Mouse (Mus musculus) stomach, postnatal 0 days (tissue): ENCODE data around the gene Hdac11.

Experiments used
- CTCF ChIP-seq: IDR thresholded peaks from 2 replicates; pipeline ENCODE4 v1.5.1; 2016; ENCODE audit warnings: antibody characterized with exemption, low read depth, mild to moderate bottlenecking, moderate library complexity
- EP300 ChIP-seq: optimal IDR thresholded peaks from 2 replicates; pipeline ENCODE3; 2016; ENCODE audit warnings: antibody characterized with exemption

- no peak for TF ChIP-seq CTCF
- no peak for TF ChIP-seq EP300
Observed at GRCm38 (mm10) chr6:91108301-91108916, 48.1 kb upstream of the Hdac11 start.
